Mouse (Mus musculus) lung, adult 2 months (tissue): ENCODE data around the gene Aadat.

Source experiments
- CTCF ChIP-seq: fragments of 200-500 bp; IDR thresholded peaks from 2 replicates; pipeline ENCODE4 v1.5.1; 2011; ENCODE audit warnings: mild to moderate bottlenecking, low read length, control low read depth; ENCODE audit not compliant: insufficient read depth
- POLR2A ChIP-seq: fragments of 200-500 bp; IDR thresholded peaks from 2 replicates; pipeline ENCODE4 v1.6.1; 2011; ENCODE audit warnings: low read depth, mild to moderate bottlenecking, control low read depth, low read length, borderline replicate concordance; ENCODE audit errors: extremely low read depth

GRCm38 (mm10) chr8:60505653-60506521 is at the start of gene Aadat:
- TF ChIP-seq CTCF (no peak), POLR2A (no peak)
